Mouse (Mus musculus) olfactory bulb, adult 2 months (tissue): Measurements from ENCODE around the gene Cyp2d34.

Experiments used
- CTCF ChIP-seq: fragments of 200-500 bp; IDR thresholded peaks from 2 replicates; pipeline ENCODE4 v1.5.1; 2012; ENCODE audit warnings: low read depth, mild to moderate bottlenecking, low read length, moderate library complexity; ENCODE audit not compliant: insufficient read depth
- POLR2A ChIP-seq: fragments of 200-500 bp; IDR thresholded peaks from 2 replicates; pipeline ENCODE4 v1.6.1; 2012; ENCODE audit warnings: mild to moderate bottlenecking, low read depth, low read length, moderate library complexity; ENCODE audit not compliant: insufficient read depth

GRCm38 (mm10) chr15:82641390-82641789, 20.6 kb upstream of the Cyp2d34 start:
- TF ChIP-seq CTCF (no peak), POLR2A (no peak)
